8 mouse cellular contexts compared by ENCODE assay signal in the genomic region with DNA sequence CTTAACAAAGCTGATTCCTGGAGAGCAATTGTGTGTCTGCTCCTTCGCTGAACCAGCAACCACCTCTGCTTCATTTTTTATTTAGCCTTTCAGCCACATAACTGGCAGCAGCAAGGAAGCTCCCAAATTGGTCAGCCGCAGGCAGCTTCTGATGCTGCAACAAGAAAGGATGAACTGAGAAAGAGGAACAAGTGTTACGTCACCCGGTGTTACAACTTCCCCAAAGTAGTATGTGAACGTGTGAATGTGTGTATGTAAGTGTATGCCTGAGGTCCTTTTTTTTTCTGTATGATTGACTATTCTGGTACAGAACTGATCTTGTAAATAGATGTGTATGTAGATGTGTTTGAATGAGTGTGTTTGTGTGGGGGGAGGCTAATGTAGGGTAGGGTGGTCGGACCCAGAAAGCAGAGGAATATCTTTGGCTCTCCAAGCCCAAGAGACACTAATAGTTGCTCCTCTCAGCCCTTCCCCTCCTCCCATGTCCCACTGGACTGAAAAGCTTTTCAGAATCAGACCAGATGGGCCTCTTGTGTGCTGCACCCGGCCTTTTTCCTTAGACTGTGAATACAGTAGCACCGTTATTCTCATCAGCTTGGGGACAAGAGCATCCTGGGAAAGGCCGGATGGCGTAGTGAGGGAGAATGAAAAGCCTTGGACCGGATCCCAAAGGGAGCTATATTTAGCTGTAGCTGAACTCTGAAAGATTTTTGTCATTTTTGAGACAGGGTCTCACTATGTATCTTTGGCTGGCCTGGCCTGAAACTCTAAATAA. TPM values are rescaled to one million over a fixed set of nuclear protein-coding genes. Genes with fewer than 3 reads are reported as not detected.
DNase-seq lines count a peak whose midpoint lies in the region; ATAC-seq and TF ChIP-seq lines count a peak whose summit lies in the region.

No protein-coding gene starts in this region.

- dilution Hi-C loops in CH12.LX (cut with MboI; ENCODE audit: extremely low pct_ligation_motif_present, extremely low pct_unique_long_range_greater_than_20kb, low sequenced_read_pairs), result no loop called here

- no peak overlapping the region for H3K27ac ChIP-seq in CH12.LX (ENCODE audit: insufficient read depth, low read depth)
- H3K27ac ChIP-seq in embryonic facial prominence, embryonic 13.5 days, result peak overlapping the region; percentile 33; the same call in 1 of the 2 replicates
- H3K27ac ChIP-seq in hindbrain, embryonic 12.5 days, result peak overlapping the region; percentile 79

- ATAC-seq in embryonic facial prominence, embryonic 13.5 days (ENCODE audit: insufficient number of reproducible peaks, insufficient read depth, low FRiP score, low TSS enrichment, low read depth), result no peak; the same call in 1 of the 2 replicates
- ATAC-seq in hindbrain, embryonic 12.5 days (ENCODE audit: low FRiP score), result peak; percentile 80
- ATAC-seq in CD4-positive, CD25-positive, alpha-beta regulatory T cell, adult 4 months, result no peak

- H3K4me3 ChIP-seq in CH12.LX (replicated peaks in 1 of 3; ENCODE audit: low read depth in 2 of 3, low read length in 2 of 3, poor library complexity in 1 of 3), result no peak overlapping the region
- no peak overlapping the region for H3K4me3 ChIP-seq in embryonic facial prominence, embryonic 13.5 days
- no peak overlapping the region for H3K4me3 ChIP-seq in hindbrain, embryonic 12.5 days

- intact Hi-C loops in gastrocnemius, postnatal 36 days (cut with DNase I), result no loop called here

- 70% methylated on average over 11 of the region's 11 CpGs for WGBS in embryonic facial prominence, embryonic 13.5 days
- WGBS in hindbrain, embryonic 12.5 days, result 63% methylated on average over 11 of the region's 11 CpGs

- TF ChIP-seq EP300 in CH12.LX (IDR thresholded peaks at IDR 0.05; ENCODE audit: low read length), result no peak

- no peaks in the 10 kb centered on the region for H3K79me2 ChIP-seq in CH12.LX (replicated peaks; ENCODE audit: control insufficient read depth, extremely low read depth, insufficient read depth, poor library complexity, severe bottlenecking)

- peaks cover 5% of the 10 kb centered on the region for H3K27me3 ChIP-seq in CH12.LX (replicated peaks)
- no peaks in the 10 kb centered on the region for H3K27me3 ChIP-seq in embryonic facial prominence, embryonic 13.5 days
- H3K27me3 ChIP-seq in hindbrain, embryonic 12.5 days, result no peaks in the 10 kb centered on the region

- no peak for TF ChIP-seq CTCF in CH12.LX (conservative IDR thresholded peaks at IDR 0.05 in 1 of 2, IDR thresholded peaks at IDR 0.05 in 1 of 2; ENCODE audit: low read depth in 2 of 2, low read length in 2 of 2)

- DNase-seq in gastrocnemius, postnatal 25 days, result peak; percentile 30
- no peak for DNase-seq in gastrocnemius, postnatal 36 days
- DNase-seq in CH12.LX (ENCODE audit: extremely low read depth), result peak; percentile 70
- peak; percentile 72 for DNase-seq in lung, postnatal 36 days
- no peak for DNase-seq in urinary bladder, adult 18-20 months (ENCODE audit: low spot score in 2 of 2)

- H3K9me3 ChIP-seq in CH12.LX (replicated peaks; ENCODE audit: low read length), result peaks cover 12% of the 10 kb centered on the region
- peaks cover 3% of the 10 kb centered on the region; the same call in 1 of the 2 replicates for H3K9me3 ChIP-seq in embryonic facial prominence, embryonic 13.5 days
- H3K9me3 ChIP-seq in hindbrain, embryonic 12.5 days (replicated peaks), result no peaks in the 10 kb centered on the region

- in situ Hi-C loops in CH12.LX (cut with MboI; ENCODE audit: low pct_ligation_motif_present, low pct_unique_long_range_greater_than_20kb, low sequenced_read_pairs), result no loop called here

- no peak overlapping the region for H3K4me2 ChIP-seq in CH12.LX (ENCODE audit: insufficient read depth, low read depth, poor library complexity, severe bottlenecking)
- H3K4me2 ChIP-seq in embryonic facial prominence, embryonic 13.5 days, result no peak overlapping the region
- no peak overlapping the region for H3K4me2 ChIP-seq in hindbrain, embryonic 12.5 days (replicated peaks)

- H3K9ac ChIP-seq in CH12.LX (ENCODE audit: insufficient read depth, low read depth), result no peak overlapping the region
- 0 out of 2 replicates have a peak overlapping the region, but pooled peaks have one; percentile 32 for H3K9ac ChIP-seq in embryonic facial prominence, embryonic 13.5 days
- no peak overlapping the region for H3K9ac ChIP-seq in hindbrain, embryonic 12.5 days

- TF ChIP-seq RAD21 in CH12.LX (IDR thresholded peaks at IDR 0.05; ENCODE audit: low read depth, low read length), result no peak

- TF ChIP-seq POLR2A in CH12.LX (IDR thresholded peaks at IDR 0.05; ENCODE audit: low read depth, low read length), result no peak

- peaks cover 5 to 10% of the 10 kb centered on the region in 2 experiments for H3K36me3 ChIP-seq in CH12.LX (replicated peaks in 1 of 2; ENCODE audit: control insufficient read depth in 1 of 2, insufficient read depth in 1 of 2, low read length in 1 of 2)
- peaks cover 6% of the 10 kb centered on the region; the same call in 1 of the 2 replicates for H3K36me3 ChIP-seq in embryonic facial prominence, embryonic 13.5 days
- peaks cover 4% of the 10 kb centered on the region for H3K36me3 ChIP-seq in hindbrain, embryonic 12.5 days

- peaks cover 2 to 17% of the 10 kb centered on the region in 2 experiments; a peak in 2 of 4 replicates for H3K4me1 ChIP-seq in CH12.LX (ENCODE audit: control insufficient read depth in 1 of 2, insufficient read depth in 2 of 2)
- H3K4me1 ChIP-seq in embryonic facial prominence, embryonic 13.5 days, result peaks cover 17% of the 10 kb centered on the region
- H3K4me1 ChIP-seq in hindbrain, embryonic 12.5 days, result peaks cover 12% of the 10 kb centered on the region

TF ChIP-seq in CH12.LX, 34 proteins besides CTCF, POLR2A, EP300 and RAD21:
- TF ChIP-seq JUN (IDR thresholded peaks at IDR 0.05; ENCODE audit: insufficient read depth, low read depth, low read length) (peak; percentile 32), MEF2A (IDR thresholded peaks at IDR 0.05; ENCODE audit: borderline replicate concordance, low read depth, low read length) (no peak), ZNF384 (IDR thresholded peaks at IDR 0.05; ENCODE audit: low read depth, low read length) (peak; percentile 43; the same call in 1 of the 2 replicates)

RNA-seq across cellular contexts. Expression of a gene that starts 7.7 kb away (rescaled TPM):
- total RNA-seq in gastrocnemius, postnatal 25 days (2021), result 10 to 100 TPM; 52.1 to 53.5 TPM
- total RNA-seq in gastrocnemius, postnatal 36 days (2021), result 10 to 100 TPM; 41.8 to 47.8 TPM
- total RNA-seq in CH12.LX (2012; rRNA removed) (14.8 and 20.7 TPM in 2 replicates), CH12.LX (2014; rRNA removed) (29.5 and 32.8 TPM in 2 replicates)
- 15.8 and 24.6 TPM in 2 replicates for polyA plus RNA-seq in CH12.LX (2012; ENCODE audit: insufficient read length, low read depth)
- polyA plus RNA-seq in embryonic facial prominence, embryonic 13.5 days (2015; fragmentation: Nextera tagmentation; extraction: Ambion mirVana), result 38.0 and 44.3 TPM in 2 replicates
- 54.4 and 56.5 TPM in 2 replicates for polyA plus RNA-seq in hindbrain, embryonic 12.5 days (2016; fragmentation: Nextera tagmentation; extraction: Ambion mirVana)
- polyA plus RNA-seq in CD4-positive, CD25-positive, alpha-beta regulatory T cell, adult 4 months (2017; shearing (Covaris generic)), result 10 to 100 TPM; 23.4 to 27.6 TPM

RNA-seq across cellular contexts. Expression of a gene that starts 18.7 kb away (rescaled TPM):
- 10 to 100 TPM; 22.3 to 28.3 TPM for total RNA-seq in gastrocnemius, postnatal 25 days (2021)
- 10 to 100 TPM; 22.3 to 23.9 TPM for total RNA-seq in gastrocnemius, postnatal 36 days (2021)
- 51.1 and 67.6 TPM in 2 replicates for total RNA-seq in CH12.LX (2012; rRNA removed)
- 101 and 106 TPM in 2 replicates for total RNA-seq in CH12.LX (2014; rRNA removed)
- polyA plus RNA-seq in CH12.LX (2012; ENCODE audit: insufficient read length, low read depth), result 56.3 and 59.1 TPM in 2 replicates
- 73.4 and 74.6 TPM in 2 replicates for polyA plus RNA-seq in embryonic facial prominence, embryonic 13.5 days (2015; fragmentation: Nextera tagmentation; extraction: Ambion mirVana)
- polyA plus RNA-seq in hindbrain, embryonic 12.5 days (2016; fragmentation: Nextera tagmentation; extraction: Ambion mirVana), result 72.0 and 88.0 TPM in 2 replicates
- polyA plus RNA-seq in CD4-positive, CD25-positive, alpha-beta regulatory T cell, adult 4 months (2017; shearing (Covaris generic)), result 10 to 100 TPM; 35.0 to 39.5 TPM

RNA-seq across cellular contexts. Expression of a gene that starts 50.1 kb away (rescaled TPM):
- total RNA-seq in gastrocnemius, postnatal 25 days (2021), result 10 to 100 TPM; 77.7 to 82.2 TPM
- 10 to 100 TPM; 74.3 to 79.4 TPM for total RNA-seq in gastrocnemius, postnatal 36 days (2021)
- 126 and 137 TPM in 2 replicates for total RNA-seq in CH12.LX (2012; rRNA removed)
- total RNA-seq in CH12.LX (2014; rRNA removed), result 181 and 198 TPM in 2 replicates
- 183 and 189 TPM in 2 replicates for polyA plus RNA-seq in CH12.LX (2012; ENCODE audit: insufficient read length, low read depth)
- 43.5 and 44.9 TPM in 2 replicates for polyA plus RNA-seq in embryonic facial prominence, embryonic 13.5 days (2015; fragmentation: Nextera tagmentation; extraction: Ambion mirVana)
- 47.1 and 47.9 TPM in 2 replicates for polyA plus RNA-seq in hindbrain, embryonic 12.5 days (2016; fragmentation: Nextera tagmentation; extraction: Ambion mirVana)
- 10 to 100 TPM; 24.0 to 33.0 TPM for polyA plus RNA-seq in CD4-positive, CD25-positive, alpha-beta regulatory T cell, adult 4 months (2017; shearing (Covaris generic))

Comparison
In these comparisons a context has a peak if more than half of its experiments do, and no peak if none do; other contexts are left out.
1. DNase-seq: peak in gastrocnemius, postnatal 25 days (single experiment), CH12.LX (single experiment) and lung, postnatal 36 days (single experiment); none in gastrocnemius, postnatal 36 days (0 of 2) and urinary bladder, adult 18-20 months (0 of 2).